Mouse (Mus musculus): ENCODE measurements at regions not wholly inside any gene's neighbourhood (a gene's known extent, or its start where the extent isn't known, plus 50 kb on each side); places are given as distances from the start of the nearest gene placed in this dataset.

DNA sequence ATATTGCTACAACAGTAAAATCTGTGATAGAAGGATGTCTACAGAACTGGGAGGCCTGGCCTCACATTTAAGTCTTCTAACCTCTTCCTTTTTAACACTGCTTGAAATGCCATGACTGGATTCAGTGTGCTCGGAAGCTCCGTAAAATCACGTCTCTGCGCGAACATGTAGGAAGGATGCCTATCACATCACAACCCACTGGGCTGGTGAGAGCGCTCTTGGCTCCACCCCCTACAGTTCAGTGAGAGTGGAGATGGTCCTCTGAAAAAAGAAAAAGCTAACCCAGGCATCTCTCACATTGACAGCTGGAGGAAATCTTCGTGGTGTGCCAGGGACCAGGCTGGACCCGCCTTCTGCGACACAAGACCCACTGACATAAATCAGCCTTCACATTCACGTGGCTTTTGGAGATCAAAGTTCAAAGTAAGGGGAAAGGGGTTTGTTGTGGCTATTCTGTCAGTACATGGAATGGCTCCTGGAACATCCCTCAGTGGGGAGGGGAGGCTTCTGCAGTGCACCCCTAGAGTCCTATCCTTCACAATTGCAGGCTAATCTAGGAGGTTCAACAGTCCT, 230.8 kb upstream of the Jmjd1c start:
- ATAC-seq: no peak

DNA sequence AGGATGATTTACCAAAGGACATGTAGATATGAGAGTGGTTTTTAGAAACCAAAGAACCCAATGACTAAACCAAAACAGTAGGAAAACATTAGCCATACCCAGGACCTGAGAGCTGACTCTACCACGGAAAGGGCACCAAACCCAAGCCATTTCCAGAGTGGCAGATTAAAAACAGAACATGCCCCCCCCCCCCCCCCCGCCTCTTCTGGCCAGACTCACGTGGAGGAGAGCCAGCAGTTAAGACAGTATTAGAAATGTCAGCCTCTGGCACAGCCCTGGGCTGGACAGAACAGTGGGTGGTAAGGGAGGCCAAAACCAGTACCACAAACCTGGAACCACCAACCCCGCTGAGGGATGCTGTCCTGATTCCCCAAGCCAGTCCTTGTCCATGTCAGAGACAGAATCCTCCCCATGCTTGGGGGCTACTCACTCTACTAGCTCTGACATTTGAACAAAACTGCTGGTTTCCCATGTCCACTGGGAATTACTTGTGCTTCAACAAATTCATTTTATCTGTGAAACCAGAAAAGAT, 224.7 kb upstream of the Jmjd1c start:
- ATAC-seq: no peak

DNA sequence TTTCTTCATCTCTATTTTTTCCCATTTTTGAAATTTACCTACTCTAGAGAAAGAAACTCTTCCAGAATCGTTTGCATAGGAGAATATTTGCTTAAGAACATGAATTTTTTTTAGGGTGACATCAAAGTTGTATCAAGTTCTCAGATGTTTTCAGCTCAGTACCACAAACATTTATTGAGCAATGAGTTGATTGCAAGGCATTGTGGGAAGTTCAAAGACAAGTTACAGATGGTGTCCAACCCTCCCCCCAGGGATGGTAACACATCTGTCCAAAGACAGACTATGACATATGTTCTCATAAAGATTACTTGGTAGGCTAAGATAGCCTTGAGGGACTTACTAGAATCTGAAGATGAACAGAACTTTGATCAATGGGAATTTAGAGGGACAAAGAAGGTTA, 224.3 kb upstream of the Jmjd1c start:
- no peak for ATAC-seq

DNA sequence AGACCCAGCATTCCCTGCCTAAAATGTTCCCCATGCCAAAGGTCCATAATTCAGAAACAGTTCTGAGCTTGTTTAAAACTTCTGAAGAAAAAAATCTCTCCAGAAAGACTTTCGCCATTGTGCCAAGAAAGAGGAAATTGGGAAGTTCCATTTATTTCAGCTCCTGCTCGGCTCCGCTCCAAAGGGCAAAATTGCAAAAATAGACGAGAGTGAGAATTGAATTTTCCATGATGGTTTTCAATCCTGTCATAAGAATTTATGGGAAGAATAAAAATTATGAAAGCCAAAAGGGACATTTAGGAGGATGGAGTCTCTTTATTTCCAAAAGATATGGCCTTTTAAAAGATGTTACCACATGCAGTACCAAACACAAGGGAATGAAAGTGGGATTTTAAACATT, 222.5 kb upstream of the Jmjd1c start:
- ATAC-seq: no peak

DNA sequence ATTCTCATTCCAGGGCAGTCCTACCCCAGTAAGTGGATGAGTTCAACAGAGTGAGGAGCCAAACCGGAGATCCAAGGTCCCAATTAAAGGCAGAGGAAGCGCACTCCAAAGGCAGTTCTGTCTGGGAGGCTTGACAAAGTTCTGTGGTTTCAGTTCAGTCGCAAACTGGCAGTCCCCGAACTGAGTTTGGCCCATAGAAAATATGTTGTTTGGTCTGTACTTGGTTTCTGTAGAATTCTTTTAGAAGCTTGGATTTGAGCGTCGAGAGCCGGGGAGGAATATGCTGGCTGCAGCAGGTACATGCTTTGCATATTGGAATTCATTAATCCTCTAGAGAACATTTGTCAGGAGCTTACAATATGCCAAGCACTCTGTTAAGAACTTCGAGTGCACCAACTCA, 216.9 kb upstream of the Jmjd1c start:
- ATAC-seq: no peak

DNA sequence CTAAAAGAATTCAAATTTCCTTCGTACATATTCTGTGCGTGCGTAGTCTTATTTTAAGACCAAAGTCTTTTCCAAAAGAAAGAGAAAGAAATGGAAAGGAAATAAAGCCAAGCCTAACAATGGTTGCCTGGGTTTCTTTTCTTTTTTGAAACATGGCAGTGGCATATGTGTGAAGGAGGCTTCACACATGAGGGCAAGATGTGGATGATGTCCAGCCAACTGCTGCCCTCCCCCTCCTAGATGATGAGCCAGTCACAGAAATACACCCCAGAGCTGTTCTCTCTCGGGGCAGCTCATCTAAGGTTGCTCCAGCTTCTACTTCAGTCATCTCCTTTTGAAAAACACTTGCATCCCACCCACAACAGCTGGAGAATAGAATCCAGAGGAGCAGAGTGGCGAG, 213.1 kb upstream of the Jmjd1c start:
- no peak for ATAC-seq

DNA sequence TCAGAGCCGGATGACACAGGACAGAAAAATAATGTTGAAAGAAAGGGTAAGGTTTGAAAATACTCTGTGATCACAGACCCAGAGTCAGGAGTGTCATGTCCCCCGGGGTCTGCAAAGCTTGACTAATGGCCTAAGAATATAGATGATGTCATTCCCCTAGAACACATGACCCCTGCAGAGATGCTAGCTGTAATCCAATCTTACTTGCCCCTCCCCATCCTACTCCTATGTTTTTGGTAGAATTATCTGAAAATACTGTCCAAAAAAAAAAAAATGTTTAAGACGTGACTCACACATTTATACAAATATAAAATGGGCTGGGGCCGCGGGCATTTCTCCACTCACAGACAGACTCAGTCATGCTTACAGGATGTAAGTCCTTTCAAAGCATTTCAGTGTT, 210.3 kb upstream of the Jmjd1c start:
- no peak for ATAC-seq

DNA sequence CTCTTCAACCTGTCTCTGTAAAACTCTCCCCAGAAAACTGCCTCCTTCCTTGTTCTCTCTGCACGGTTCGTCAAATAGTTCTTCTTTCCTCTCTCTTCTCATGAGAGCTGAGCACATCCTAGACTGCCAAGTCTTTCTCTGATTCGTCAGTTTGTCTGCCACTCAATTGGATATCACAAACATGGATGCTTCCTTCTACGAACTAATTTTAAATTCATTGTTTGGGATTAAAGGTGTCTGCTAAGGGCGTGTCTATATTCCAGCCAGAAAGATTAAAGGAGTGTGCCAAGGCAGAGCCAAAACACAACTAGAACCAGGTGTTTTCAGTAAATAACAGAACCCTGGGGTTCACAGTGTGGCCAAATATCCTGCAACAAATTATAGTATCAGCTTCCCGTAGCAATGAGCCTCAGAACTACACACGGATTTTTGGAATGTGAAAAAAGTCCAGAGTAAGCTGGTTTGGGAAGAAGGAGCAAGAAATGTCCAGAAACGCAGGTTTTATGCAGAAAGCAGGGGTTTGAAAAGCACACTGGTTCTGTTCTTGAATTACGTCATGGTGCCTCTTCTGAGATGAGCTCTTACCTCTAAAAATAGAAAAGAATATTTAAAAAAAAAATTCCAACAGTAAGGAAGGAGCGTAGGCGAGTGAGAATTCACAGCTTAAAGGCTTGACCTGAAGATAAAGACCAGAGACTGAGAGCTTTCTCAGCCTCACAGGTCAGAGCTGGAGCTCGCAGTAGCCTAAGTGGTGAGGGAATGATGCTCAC, 206.0 kb upstream of the Jmjd1c start:
- ATAC-seq: no peak

DNA sequence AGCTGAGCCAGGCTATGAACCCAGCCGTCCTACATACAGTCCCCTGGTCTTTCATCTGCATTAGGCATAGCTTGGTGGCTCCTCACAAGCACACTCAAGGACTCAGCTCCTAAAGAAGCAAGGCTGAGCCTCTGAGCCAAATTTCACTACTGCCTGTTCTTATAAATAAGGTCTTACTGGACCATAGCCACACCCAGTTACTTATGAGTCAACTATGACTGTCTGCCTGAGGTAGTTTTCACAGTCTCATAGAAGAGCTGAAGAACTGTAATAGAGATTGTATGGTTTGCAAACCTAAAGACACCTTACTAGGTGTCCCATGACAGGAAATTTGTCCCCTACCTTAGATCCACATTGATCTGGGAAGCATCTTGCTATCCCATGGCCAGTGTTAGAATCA, 204.1 kb upstream of the Jmjd1c start:
- no peak for ATAC-seq

DNA sequence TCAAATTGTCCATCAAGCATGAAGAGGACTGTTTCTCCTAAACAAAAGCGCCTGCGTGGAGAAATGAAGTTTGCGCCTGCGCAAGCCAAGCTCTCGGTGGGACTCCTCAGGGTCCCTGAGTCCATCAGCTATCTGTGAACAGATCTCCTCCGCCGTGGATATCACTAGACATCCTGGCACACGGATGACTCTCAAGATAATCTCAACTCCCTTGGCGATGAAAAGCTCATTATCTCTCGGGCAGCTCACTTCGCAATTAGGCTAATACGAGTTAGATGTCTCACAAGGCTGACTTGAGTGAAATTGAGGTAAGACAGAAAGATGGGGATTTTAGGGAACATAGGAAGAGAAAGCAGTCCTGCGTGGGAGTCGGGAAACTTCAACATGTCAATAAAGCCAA, 202.1 kb upstream of the Jmjd1c start:
- ATAC-seq: no peak

DNA sequence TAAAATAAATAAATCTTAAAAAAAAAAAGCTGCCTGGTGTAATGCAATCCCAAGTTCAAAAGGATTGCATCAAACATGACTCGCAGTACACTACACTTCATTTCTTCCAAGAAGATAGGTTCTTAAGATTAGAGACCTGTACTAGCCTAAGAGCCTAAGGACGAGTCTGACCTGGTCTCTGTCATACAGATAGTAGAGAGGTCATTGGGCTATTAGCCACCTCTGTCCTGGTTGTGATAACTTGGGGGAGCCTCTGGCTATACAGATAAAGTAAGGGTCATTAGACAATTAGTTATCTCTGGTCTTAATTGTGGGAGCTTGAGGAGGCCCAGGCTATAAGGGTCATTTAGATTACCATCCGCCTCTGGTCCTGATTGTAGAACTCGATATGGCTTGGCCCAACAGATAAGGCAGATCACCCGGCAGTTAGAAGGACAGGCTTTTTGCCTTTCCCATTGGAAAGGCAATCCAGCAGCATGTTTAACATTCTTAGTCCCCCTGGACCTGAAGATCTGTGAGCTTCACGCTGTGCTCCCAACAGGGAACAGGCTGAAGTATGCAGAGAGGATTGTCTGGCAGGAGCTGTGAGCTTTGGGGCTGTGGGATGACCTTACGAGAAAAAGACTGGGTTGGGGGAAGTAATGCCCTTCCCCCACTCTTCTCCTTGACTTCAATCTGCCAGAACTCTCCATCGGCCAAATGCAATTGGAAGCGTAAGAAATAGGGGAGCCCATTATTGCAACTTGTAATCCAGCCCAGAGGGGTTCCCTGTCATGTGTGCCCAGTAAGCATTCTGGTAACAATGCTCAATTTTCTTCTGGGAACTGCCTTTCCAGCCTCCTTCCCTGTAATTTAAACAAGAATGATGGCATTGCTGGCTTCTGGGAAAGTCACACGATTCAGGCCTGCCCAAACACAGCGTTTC, 199.0 kb upstream of the Jmjd1c start:
- no peak for ATAC-seq

DNA sequence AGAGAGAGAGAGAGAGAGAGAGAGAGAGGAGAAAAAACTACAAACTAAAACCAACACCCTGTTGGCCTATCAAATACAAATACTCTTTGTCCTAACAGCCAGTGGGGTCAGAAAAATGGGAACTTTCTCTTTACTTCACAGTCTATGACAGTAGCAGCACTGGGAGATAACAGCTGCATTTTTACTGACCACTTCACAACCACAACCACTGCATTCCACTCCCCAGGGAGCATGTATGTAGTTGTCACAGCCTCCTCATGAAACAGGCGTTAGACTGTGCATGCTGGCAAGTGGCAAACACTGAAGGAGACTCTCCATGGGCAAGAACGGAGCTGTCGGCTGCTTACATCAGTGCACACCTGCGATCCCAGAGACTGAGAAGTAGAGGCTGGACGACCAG, 196.2 kb upstream of the Jmjd1c start:
- no peak for ATAC-seq

DNA sequence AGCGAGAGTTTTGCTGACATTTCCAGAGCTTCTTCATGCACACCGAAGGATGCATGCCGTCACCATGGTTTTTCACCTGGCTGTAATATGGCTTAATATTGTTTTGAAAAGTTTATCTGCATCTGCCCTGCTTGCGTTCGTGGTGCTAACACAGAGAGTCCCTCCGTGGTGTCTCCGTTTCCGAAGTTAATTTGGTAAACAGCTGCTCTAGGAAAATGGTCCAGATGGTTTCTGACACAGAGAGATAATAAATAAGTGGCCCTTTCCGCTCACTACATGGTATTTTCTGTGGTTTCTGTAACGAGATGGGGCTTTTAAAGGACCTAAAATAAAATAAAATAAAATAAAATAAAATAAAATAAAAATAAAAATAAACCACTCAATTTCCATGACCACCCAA, 195.1 kb upstream of the Jmjd1c start:
- ATAC-seq: no peak

DNA sequence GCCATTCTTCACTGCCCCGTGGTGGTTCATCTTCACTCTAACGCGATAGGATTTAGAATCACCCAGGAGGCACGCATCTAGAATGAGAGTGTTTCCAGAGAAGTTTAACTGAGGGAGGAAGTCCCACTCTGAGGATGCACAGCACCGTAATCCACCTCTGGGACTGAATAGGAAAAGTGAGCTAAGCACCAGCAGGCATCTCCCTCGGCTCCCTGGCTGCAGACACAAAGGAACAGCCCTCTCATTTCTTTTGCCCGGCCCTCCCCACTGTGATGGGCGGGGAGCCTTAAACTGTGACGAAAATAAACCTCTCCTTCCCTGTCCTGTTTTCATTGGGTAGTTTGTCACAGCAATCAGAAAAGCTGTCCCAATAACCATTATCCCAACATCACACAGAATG, 194.1 kb upstream of the Jmjd1c start:
- no peak for ATAC-seq

DNA sequence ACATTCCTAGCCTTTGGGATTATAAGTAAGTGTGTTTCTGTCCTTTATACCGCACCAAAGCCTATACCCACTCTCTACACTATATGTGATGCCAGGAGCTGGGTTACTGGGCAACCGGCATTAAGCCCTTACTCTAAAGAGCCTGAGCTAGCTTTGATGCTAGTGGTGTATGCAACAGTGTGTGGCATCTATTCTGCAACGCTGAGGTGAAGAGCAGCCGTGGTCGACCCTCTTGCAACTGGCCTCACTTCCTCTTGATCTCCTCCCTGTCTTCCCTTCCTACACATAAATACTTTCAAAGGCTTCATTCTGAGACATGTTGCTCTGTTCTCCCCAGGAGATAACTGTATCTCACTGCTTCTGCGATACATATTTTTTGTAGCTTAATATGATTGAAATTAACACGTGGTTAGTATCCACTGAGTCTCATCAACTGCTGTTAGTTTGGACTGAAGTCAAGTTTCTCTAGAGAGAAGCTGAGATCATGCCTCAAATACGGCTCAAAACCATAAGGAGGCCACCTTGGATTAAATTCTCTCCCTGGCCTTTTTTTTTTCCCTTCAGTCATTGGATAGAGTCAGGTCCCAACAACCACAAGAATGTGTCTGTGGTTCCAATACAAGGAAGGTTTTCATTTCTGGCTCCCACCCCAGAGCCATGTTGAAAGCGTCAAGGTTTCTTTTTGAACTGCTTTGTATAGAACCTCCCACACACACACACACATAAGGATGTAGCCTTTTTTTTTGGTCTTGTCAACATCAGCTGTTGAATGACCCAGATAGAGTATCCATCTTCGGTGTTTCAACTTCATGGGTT, 191.2 kb upstream of the Jmjd1c start:
- no peak for ATAC-seq

DNA sequence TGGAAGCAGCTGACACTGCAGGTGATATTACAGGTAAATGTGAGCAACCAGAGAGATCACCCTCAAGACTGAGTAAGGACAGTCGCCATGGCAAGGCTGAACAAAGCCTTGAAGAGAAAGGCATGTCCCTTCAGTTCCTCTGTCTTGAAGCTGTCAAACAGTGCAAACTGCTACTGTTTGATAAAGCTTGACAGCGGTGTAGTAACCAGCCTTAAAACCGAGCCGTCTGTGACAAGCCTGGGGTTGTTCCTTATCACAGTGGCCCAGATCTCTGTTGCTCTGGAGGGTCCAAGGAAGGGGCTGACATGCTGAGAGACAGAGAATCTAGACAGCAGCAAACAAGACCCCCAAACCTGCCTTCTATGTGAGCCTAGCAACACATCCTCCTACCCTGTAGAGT, 188.1 kb upstream of the Jmjd1c start:
- no peak for ATAC-seq

DNA sequence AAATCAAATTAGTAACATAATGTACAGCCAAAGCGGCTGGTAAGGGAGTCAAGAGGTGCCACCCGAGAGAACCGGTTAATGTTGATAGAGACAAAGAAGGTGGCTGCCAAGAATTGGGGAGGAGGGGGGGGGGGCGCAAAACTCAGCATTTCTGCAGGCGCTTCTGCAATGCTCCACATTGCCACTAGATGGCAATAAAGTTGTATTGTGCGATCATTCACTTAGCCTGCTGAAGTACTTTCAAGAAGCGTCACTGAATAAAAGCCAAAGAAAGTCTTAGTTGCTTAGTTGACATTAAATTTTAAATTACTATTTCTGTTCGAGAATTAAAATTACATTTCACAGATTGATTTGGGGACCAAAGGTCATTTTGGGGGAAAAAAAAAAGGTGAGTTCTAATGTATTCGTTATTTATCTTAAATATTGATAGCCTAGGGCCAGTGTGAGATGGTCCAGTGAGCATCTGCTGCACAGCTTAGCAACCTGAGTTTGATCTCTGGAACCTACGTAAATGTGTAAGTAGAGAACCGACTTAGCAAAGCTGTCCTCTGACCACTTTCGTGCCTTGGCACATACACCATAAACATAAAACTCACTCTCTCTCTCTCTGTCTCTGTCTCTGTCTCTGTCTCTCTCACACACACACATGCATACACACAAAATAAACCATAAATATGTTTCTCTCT, 186.6 kb upstream of the Jmjd1c start:
- ATAC-seq: peak; percentile 79

DNA sequence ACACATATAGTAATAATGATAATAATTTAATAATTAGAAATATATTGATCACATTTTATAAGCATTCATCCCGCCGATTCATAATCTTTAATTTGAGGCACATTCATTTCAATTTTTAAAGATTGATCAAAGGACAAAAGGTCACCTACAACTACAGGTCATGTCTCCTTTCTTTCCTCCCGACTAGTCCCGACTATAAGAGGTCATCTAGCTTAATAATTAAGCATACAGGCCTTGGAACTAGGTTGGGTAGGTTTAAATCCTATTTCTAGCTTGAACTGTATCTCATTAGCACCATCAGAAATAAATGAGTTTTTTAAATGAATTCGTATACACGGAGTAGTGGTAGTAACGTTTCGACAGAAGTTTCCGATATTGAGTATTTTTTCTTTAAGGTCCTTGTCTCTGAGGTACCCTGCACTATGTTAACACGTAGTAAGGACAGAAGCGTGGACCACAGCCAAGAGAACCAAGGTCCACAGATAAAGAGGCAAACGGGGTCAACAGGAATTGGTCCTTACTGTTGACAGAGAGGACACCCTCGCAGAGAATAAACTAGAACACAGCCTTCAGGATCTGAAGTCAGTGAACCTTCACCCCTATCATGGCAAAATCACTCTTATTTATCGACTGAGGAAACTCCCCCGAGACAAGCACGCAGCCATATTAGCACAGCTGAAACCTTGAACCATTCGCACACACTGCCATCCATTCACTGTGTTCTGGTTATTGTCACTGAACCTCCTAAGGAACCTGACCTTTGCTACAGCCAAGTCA, 185.8 kb upstream of the Jmjd1c start:
- ATAC-seq: no peak

DNA sequence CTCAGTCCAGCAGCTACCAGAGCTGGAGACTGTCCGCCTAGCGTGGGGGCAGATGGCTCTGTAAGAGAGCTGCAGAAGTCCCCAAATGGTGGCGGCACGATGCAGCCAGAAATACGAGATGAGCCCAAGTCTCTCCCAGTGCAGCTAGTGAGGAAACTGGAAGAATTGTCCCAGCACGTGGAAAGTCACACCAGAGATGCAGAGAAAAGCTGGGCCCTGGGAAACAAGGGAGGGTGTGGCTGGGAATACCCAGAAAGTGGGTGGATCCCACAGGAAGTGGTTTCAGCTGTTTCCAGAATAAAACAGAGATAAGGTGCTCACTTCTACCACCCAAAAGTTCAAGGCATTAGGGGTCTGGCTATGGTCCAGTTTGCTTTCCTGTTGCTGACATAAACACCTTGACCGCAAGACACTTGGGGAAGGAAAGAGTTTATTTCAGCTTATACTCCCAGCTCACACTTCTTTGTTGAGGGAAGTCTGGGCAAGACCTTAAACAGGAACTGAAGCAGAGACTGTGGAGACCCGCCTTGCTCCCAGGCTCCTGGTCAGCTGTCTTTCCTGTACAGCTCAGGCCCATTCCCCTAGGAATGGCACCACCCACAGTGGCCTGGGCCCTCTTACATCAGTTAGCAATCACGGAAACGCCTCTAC, 184.5 kb upstream of the Jmjd1c start:
- ATAC-seq: no peak

DNA sequence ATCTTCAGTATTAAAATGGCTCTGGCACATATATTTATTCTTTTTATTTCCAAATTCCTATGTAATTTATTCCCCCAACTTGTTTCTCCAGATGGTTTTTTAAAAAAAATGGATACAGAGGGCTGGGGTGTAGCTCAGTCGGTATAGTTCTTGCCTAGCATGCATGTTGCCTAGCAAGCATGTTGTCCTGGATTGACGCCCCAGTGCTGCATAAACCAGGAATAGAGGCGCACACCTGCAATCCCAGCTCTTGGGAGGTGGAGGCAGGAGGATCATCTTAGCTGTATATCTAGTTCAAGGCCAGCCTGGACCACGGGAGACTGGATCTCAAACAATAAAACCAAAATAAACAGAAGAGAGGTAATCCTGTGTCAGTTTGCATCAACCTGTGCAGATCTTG, 183.5 kb upstream of the Jmjd1c start:
- no peak for ATAC-seq

DNA sequence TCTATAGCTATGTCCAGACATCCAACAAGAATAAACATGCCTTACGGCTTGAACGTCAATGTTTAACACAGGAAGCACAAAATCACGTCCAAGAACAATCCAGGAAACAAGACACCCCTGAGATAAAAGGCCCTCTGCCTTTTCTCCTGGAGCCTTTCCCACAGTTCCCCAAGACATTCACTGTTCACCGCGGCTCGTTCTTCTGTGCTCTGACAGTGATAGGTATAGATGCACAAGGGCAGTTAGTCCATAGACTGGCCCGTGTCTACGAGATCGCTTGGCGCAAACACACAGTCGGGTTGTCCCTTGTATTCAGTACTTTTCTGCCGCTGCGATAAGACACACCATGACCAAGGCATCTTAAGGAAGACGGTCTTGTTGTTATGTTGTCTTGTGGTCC, 182.7 kb upstream of the Jmjd1c start:
- ATAC-seq: no peak
